Mouse (Mus musculus) G1E (cell line): ENCODE data around the gene Palmd.

Experiments
- CTCF ChIP-seq: IDR thresholded peaks from 2 replicates; pipeline ENCODE4 v1.5.1; 2012; ENCODE audit warnings: low read depth, low read length, inconsistent platforms, mixed read lengths
- GATA1 ChIP-seq: IDR thresholded peaks from 2 replicates; pipeline ENCODE4 v1.6.1; 2012; ENCODE audit warnings: borderline replicate concordance, low read length, inconsistent platforms, mixed read lengths
- GATA2 ChIP-seq: IDR thresholded peaks from 2 replicates; pipeline ENCODE4 v1.6.1; 2012; ENCODE audit warnings: low read depth, low read length, inconsistent platforms, borderline replicate concordance
- POLR2AphosphoS5 ChIP-seq: IDR thresholded peaks from 2 replicates; pipeline ENCODE4 v1.6.1; 2012; ENCODE audit warnings: low read depth, low read length, inconsistent platforms; ENCODE audit not compliant: insufficient replicate concordance
- TAL1 ChIP-seq: conservative IDR thresholded peaks from 2 replicates; pipeline ENCODE4 v1.6.1; 2012; ENCODE audit warnings: low read depth, low read length, inconsistent platforms, mixed read lengths

DNA sequence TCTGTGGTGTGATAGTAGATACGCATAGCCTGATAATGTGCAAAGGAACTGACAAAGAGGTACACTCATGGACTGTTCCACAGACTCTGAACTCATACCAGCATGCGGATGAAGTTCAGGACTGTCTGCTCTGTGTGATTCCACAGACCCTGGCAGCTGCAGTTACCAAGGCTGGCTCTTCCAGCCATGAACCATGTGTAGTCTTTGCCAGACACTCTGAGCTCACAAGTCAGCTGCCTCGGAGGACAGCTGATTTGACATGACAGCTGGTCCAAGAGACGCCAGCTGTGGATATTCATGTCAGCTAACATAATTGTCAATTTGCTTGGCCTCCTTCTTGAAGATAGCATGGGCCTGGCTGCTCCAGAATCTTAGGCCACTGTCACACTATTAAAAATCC lies 39.8 kb downstream of the Palmd start:
- TF ChIP-seq CTCF (no peak), GATA1 (no peak), TAL1 (no peak), GATA2 (no peak), POLR2AphosphoS5 (no peak)
